Mouse (Mus musculus): ENCODE measurements around the gene Ero1l. TPM values are rescaled to one million over a fixed set of nuclear protein-coding genes. Genes with fewer than 3 reads are reported as not detected.

The Ero1l gene
- polyA plus RNA-seq, 1 experiment from 2014 or later = 31.0 TPM

- no peak for ATAC-seq (ENCODE audit: low read depth)
- peak; percentile 23 for DNase-seq (ENCODE audit: low spot score)
These were observed 6.9 kb upstream of the Ero1l start for GRCm38 (mm10) chr14:45325471-45325870.

GRCm38 (mm10) chr14:45323320-45323719 is 4.7 kb upstream of the Ero1l start:
- Histone ChIP-seq H3K9me3 (ENCODE audit: control insufficient read depth, low read length) (no peaks in the 10 kb centered on the region), H3K4me1 (ENCODE audit: control insufficient read depth, insufficient read depth, low read length) (no peaks in the 10 kb centered on the region), H3K4me2 (ENCODE audit: low read depth, low read length) (no peak overlapping the region), H3K9ac (ENCODE audit: low read depth, low read length) (no peak overlapping the region), H3K27me3 (replicated peaks; ENCODE audit: control insufficient read depth, insufficient read depth, low read length) (no peaks in the 10 kb centered on the region), H3K36me3 (ENCODE audit: control insufficient read depth, insufficient read depth, low read length) (no peaks in the 10 kb centered on the region), H3K27ac (replicated peaks; ENCODE audit: low read depth, low read length) (no peak overlapping the region), H3K4me3 (ENCODE audit: low read depth, low read length) (no peak overlapping the region)
- no peak for DNase-seq (ENCODE audit: low spot score)
- no peak for ATAC-seq (ENCODE audit: low read depth)
- WGBS = 80% methylated on average over 3 of the region's 3 CpGs

More at GRCm38 (mm10) chr14:45325471-45325870, 6.9 kb upstream of the Ero1l start:
- Histone ChIP-seq H3K4me1 (ENCODE audit: control insufficient read depth, insufficient read depth, low read length) (no peaks in the 10 kb centered on the region), H3K27me3 (replicated peaks; ENCODE audit: control insufficient read depth, insufficient read depth, low read length) (no peaks in the 10 kb centered on the region), H3K9me3 (ENCODE audit: control insufficient read depth, low read length) (no peaks in the 10 kb centered on the region), H3K4me3 (ENCODE audit: low read depth, low read length) (no peak overlapping the region), H3K27ac (replicated peaks; ENCODE audit: low read depth, low read length) (no peak overlapping the region), H3K36me3 (ENCODE audit: control insufficient read depth, insufficient read depth, low read length) (no peaks in the 10 kb centered on the region), H3K9ac (ENCODE audit: low read depth, low read length) (no peak overlapping the region), H3K4me2 (ENCODE audit: low read depth, low read length) (no peak overlapping the region)

- ATAC-seq (ENCODE audit: low read depth) (no peak), DNase-seq (ENCODE audit: low spot score) (no peak)
- 76% methylated on average over 2 of the region's 2 CpGs for WGBS
- no peak overlapping the region for H3K4me3 ChIP-seq (ENCODE audit: low read depth, low read length)
- H3K27ac ChIP-seq (replicated peaks; ENCODE audit: low read depth, low read length) = no peak overlapping the region
- H3K9ac ChIP-seq (ENCODE audit: low read depth, low read length) = no peak overlapping the region
- no peak overlapping the region for H3K4me2 ChIP-seq (ENCODE audit: low read depth, low read length)
- peaks cover under 1% of the 10 kb centered on the region; the same call in 1 of the 2 replicates for H3K4me1 ChIP-seq (ENCODE audit: control insufficient read depth, insufficient read depth, low read length)
- no peaks in the 10 kb centered on the region for H3K27me3 ChIP-seq (replicated peaks; ENCODE audit: control insufficient read depth, insufficient read depth, low read length)
- H3K36me3 ChIP-seq (ENCODE audit: control insufficient read depth, insufficient read depth, low read length) = no peaks in the 10 kb centered on the region
- no peaks in the 10 kb centered on the region for H3K9me3 ChIP-seq (ENCODE audit: control insufficient read depth, low read length)
These were observed 3.9 kb upstream of the Ero1l start for GRCm38 (mm10) chr14:45322450-45322849.

GRCm38 (mm10) chr14:45321622-45322021 is 3.1 kb upstream of the Ero1l start:
- DNase-seq (ENCODE audit: low spot score) (no peak), ATAC-seq (ENCODE audit: low read depth) (no peak)
- Histone ChIP-seq H3K4me1 (ENCODE audit: control insufficient read depth, insufficient read depth, low read length) (peaks cover 6% of the 10 kb centered on the region; the same call in 1 of the 2 replicates), H3K9me3 (ENCODE audit: control insufficient read depth, low read length) (no peaks in the 10 kb centered on the region), H3K4me2 (ENCODE audit: low read depth, low read length) (no peak overlapping the region), H3K27ac (replicated peaks; ENCODE audit: low read depth, low read length) (no peak overlapping the region), H3K9ac (ENCODE audit: low read depth, low read length) (no peak overlapping the region), H3K36me3 (ENCODE audit: control insufficient read depth, insufficient read depth, low read length) (no peaks in the 10 kb centered on the region), H3K27me3 (replicated peaks; ENCODE audit: control insufficient read depth, insufficient read depth, low read length) (no peaks in the 10 kb centered on the region), H3K4me3 (ENCODE audit: low read depth, low read length) (no peak overlapping the region)
- WGBS = 76% methylated on average over 5 of the region's 5 CpGs

- DNase-seq (ENCODE audit: low spot score) (no peak), ATAC-seq (ENCODE audit: low read depth) (no peak)
- H3K9ac ChIP-seq (ENCODE audit: low read depth, low read length) = no peak overlapping the region
- no peak overlapping the region for H3K27ac ChIP-seq (replicated peaks; ENCODE audit: low read depth, low read length)
- WGBS = 74% methylated on average over 3 of the region's 3 CpGs
- peaks cover 6% of the 10 kb centered on the region; the same call in 1 of the 2 replicates for H3K4me1 ChIP-seq (ENCODE audit: control insufficient read depth, insufficient read depth, low read length)
- no peaks in the 10 kb centered on the region for H3K27me3 ChIP-seq (replicated peaks; ENCODE audit: control insufficient read depth, insufficient read depth, low read length)
- no peaks in the 10 kb centered on the region for H3K9me3 ChIP-seq (ENCODE audit: control insufficient read depth, low read length)
- no peak overlapping the region for H3K4me2 ChIP-seq (ENCODE audit: low read depth, low read length)
- H3K36me3 ChIP-seq (ENCODE audit: control insufficient read depth, insufficient read depth, low read length) = no peaks in the 10 kb centered on the region
- no peak overlapping the region for H3K4me3 ChIP-seq (ENCODE audit: low read depth, low read length)
These were observed 2.5 kb upstream of the Ero1l start for GRCm38 (mm10) chr14:45321067-45321466.

- Histone ChIP-seq H3K4me1 (ENCODE audit: control insufficient read depth, insufficient read depth, low read length) (peaks cover 6% of the 10 kb centered on the region; the same call in 1 of the 2 replicates), H3K4me2 (ENCODE audit: low read depth, low read length) (no peak overlapping the region), H3K9ac (ENCODE audit: low read depth, low read length) (no peak overlapping the region), H3K36me3 (ENCODE audit: control insufficient read depth, insufficient read depth, low read length) (no peaks in the 10 kb centered on the region), H3K4me3 (ENCODE audit: low read depth, low read length) (no peak overlapping the region), H3K27ac (replicated peaks; ENCODE audit: low read depth, low read length) (no peak overlapping the region), H3K9me3 (ENCODE audit: control insufficient read depth, low read length) (no peaks in the 10 kb centered on the region), H3K27me3 (replicated peaks; ENCODE audit: control insufficient read depth, insufficient read depth, low read length) (no peaks in the 10 kb centered on the region)
- DNase-seq (ENCODE audit: low spot score) (no peak), ATAC-seq (ENCODE audit: low read depth) (no peak)
- whole genome bisulfite sequencing = 79% methylated on average over 4 of the region's 4 CpGs
These were observed 1.5 kb upstream of the Ero1l start for GRCm38 (mm10) chr14:45320111-45320510.

- peak overlapping the region; percentile 60 for H3K4me2 ChIP-seq (ENCODE audit: low read depth, low read length)
These were observed 653 bp upstream of the Ero1l start for GRCm38 (mm10) chr14:45319237-45319610.

GRCm38 (mm10) chr14:45317921-45318411 is 605 bp downstream of the Ero1l start:
- WGBS = under 1% methylated on average over 25 of the region's 38 CpGs
- DNase-seq (ENCODE audit: low spot score) (peak; percentile 10), ATAC-seq (ENCODE audit: low read depth) (no peak; the same call in none of the 2 replicates)
- peak overlapping the region; percentile 81 for H3K4me3 ChIP-seq (ENCODE audit: low read depth, low read length)
- H3K27ac ChIP-seq (replicated peaks; ENCODE audit: low read depth, low read length) = peak overlapping the region; percentile 89
- no peaks in the 10 kb centered on the region for H3K9me3 ChIP-seq (ENCODE audit: control insufficient read depth, low read length)
- H3K4me2 ChIP-seq (ENCODE audit: low read depth, low read length) = peak overlapping the region; percentile 60
- H3K9ac ChIP-seq (ENCODE audit: low read depth, low read length) = peak overlapping the region; percentile 90
- no peaks in the 10 kb centered on the region for H3K36me3 ChIP-seq (ENCODE audit: control insufficient read depth, insufficient read depth, low read length)
- peaks cover 6% of the 10 kb centered on the region; the same call in 1 of the 2 replicates for H3K4me1 ChIP-seq (ENCODE audit: control insufficient read depth, insufficient read depth, low read length)
- H3K27me3 ChIP-seq (replicated peaks; ENCODE audit: control insufficient read depth, insufficient read depth, low read length) = no peaks in the 10 kb centered on the region

More at GRCm38 (mm10) chr14:45319237-45319610, 653 bp upstream of the Ero1l start:
- no peak overlapping the region for H3K27ac ChIP-seq (replicated peaks; ENCODE audit: low read depth, low read length)
- no peaks in the 10 kb centered on the region for H3K36me3 ChIP-seq (ENCODE audit: control insufficient read depth, insufficient read depth, low read length)
- peak overlapping the region; percentile 81; the same call in 1 of the 2 replicates for H3K4me3 ChIP-seq (ENCODE audit: low read depth, low read length)
- H3K9me3 ChIP-seq (ENCODE audit: control insufficient read depth, low read length) = no peaks in the 10 kb centered on the region
- DNase-seq (ENCODE audit: low spot score) (no peak), ATAC-seq (ENCODE audit: low read depth) (no peak)
- H3K9ac ChIP-seq (ENCODE audit: low read depth, low read length) = no peak overlapping the region
- H3K4me1 ChIP-seq (ENCODE audit: control insufficient read depth, insufficient read depth, low read length) = peaks cover 6% of the 10 kb centered on the region; the same call in 1 of the 2 replicates
- WGBS = 62% methylated on average over 3 of the region's 3 CpGs
- H3K27me3 ChIP-seq (replicated peaks; ENCODE audit: control insufficient read depth, insufficient read depth, low read length) = no peaks in the 10 kb centered on the region

GRCm38 (mm10) chr14:45316927-45317326 is 1.6 kb downstream of the Ero1l start:
- ATAC-seq (ENCODE audit: low read depth) (no peak), DNase-seq (ENCODE audit: low spot score) (no peak)
- Histone ChIP-seq H3K27ac (replicated peaks; ENCODE audit: low read depth, low read length) (no peak overlapping the region), H3K27me3 (replicated peaks; ENCODE audit: control insufficient read depth, insufficient read depth, low read length) (no peaks in the 10 kb centered on the region), H3K9ac (ENCODE audit: low read depth, low read length) (peak overlapping the region; percentile 90), H3K4me1 (ENCODE audit: control insufficient read depth, insufficient read depth, low read length) (peaks cover 6% of the 10 kb centered on the region; the same call in 1 of the 2 replicates), H3K36me3 (ENCODE audit: control insufficient read depth, insufficient read depth, low read length) (no peaks in the 10 kb centered on the region), H3K4me2 (ENCODE audit: low read depth, low read length) (peak overlapping the region; percentile 60), H3K9me3 (ENCODE audit: control insufficient read depth, low read length) (no peaks in the 10 kb centered on the region), H3K4me3 (ENCODE audit: low read depth, low read length) (peak overlapping the region; percentile 81)
- WGBS = 78% methylated on average over 5 of the region's 5 CpGs
